Mouse (Mus musculus) T-helper 2 cell (primary cell): ENCODE measurements at regions not wholly inside any gene's neighbourhood (a gene's known extent, or its start where the extent isn't known, plus 50 kb on each side); places are given as distances from the start of the nearest gene placed in this dataset.

Experiments used
- in situ Hi-C: fragments of 300-600 bp; cut with MboI, MseI; formaldehyde crosslinking; loops from one replicate; pipeline ENCODE4 v1.15.1; 2025; ENCODE audit warnings: high pct_unique_total_duplicates

GRCm38 (mm10) chr12:71370091-71370490, 60.4 kb downstream of the Dact1 start:
- in situ Hi-C loops: no loop called here

GRCm38 (mm10) chr12:71371948-71372347, 62.3 kb downstream of the Dact1 start:
- in situ Hi-C loops: no loop called here

GRCm38 (mm10) chr12:71373633-71374032, 63.9 kb downstream of the Dact1 start:
- in situ Hi-C loops: no loop called here

- in situ Hi-C loops: no loop called here
These were observed 66.8 kb downstream of the Dact1 start for GRCm38 (mm10) chr12:71376446-71376845.

- in situ Hi-C loops: no loop called here
These were observed 67.3 kb downstream of the Dact1 start for GRCm38 (mm10) chr12:71376966-71377365.

GRCm38 (mm10) chr12:71379626-71380423, 70.1 kb downstream of the Dact1 start:
- in situ Hi-C loops: no loop called here

GRCm38 (mm10) chr12:71380424-71380761, 70.7 kb downstream of the Dact1 start:
- in situ Hi-C loops: no loop called here

- in situ Hi-C loops: no loop called here
These were observed 76.6 kb downstream of the Dact1 start for GRCm38 (mm10) chr12:71386251-71386650.

GRCm38 (mm10) chr12:71391481-71391880, 81.8 kb downstream of the Dact1 start:
- in situ Hi-C loops: no loop called here

GRCm38 (mm10) chr12:71393752-71394151, 84.1 kb downstream of the Dact1 start:
- in situ Hi-C loops: no loop called here

GRCm38 (mm10) chr12:71397456-71397855, 87.8 kb downstream of the Dact1 start:
- in situ Hi-C loops: no loop called here

GRCm38 (mm10) chr12:71398701-71399100, 89.0 kb downstream of the Dact1 start:
- in situ Hi-C loops: no loop called here

- in situ Hi-C loops: no loop called here
These were observed 90.5 kb downstream of the Dact1 start for GRCm38 (mm10) chr12:71400201-71400600.

GRCm38 (mm10) chr12:71401621-71402416, 92.1 kb downstream of the Dact1 start:
- in situ Hi-C loops: no loop called here

GRCm38 (mm10) chr12:71407294-71407693, 97.6 kb downstream of the Dact1 start:
- in situ Hi-C loops: no loop called here

- in situ Hi-C loops: no loop called here
These were observed 98.8 kb downstream of the Dact1 start for GRCm38 (mm10) chr12:71408396-71409050.

GRCm38 (mm10) chr12:71412331-71412730, 102.6 kb downstream of the Dact1 start:
- in situ Hi-C loops: no loop called here

- in situ Hi-C loops: no loop called here
These were observed 107.3 kb downstream of the Dact1 start for GRCm38 (mm10) chr12:71416968-71417367.

GRCm38 (mm10) chr12:71418186-71418585, 108.5 kb downstream of the Dact1 start:
- in situ Hi-C loops: no loop called here

GRCm38 (mm10) chr12:71419161-71419560, 109.5 kb downstream of the Dact1 start:
- in situ Hi-C loops: no loop called here

- in situ Hi-C loops: no loop called here
These were observed 116.5 kb downstream of the Dact1 start for GRCm38 (mm10) chr12:71426023-71426719.

- in situ Hi-C loops: no loop called here
These were observed 118.3 kb downstream of the Dact1 start for GRCm38 (mm10) chr12:71427974-71428373.
